Mouse (Mus musculus): ENCODE results near the gene Pde3a. TPM values are rescaled to one million over a fixed set of nuclear protein-coding genes. Genes with fewer than 3 reads are reported as not detected.

Pde3a gene
- polyA plus RNA-seq, 1 experiment from 2014 or later = 5.5 TPM

GRCm38 (mm10) chr6:141246391-141246790, 2.7 kb upstream of the Pde3a start:
- Histone ChIP-seq H3K9ac (replicated peaks) (no peak overlapping the region), H3K27me3 (peaks cover 16% of the 10 kb centered on the region), H3K4me2 (peak overlapping the region; percentile 15; the same call in 1 of the 2 replicates), H3K27ac (no peak overlapping the region), H3K4me1 (replicated peaks) (peaks cover 27% of the 10 kb centered on the region), H3K9me3 (no peaks in the 10 kb centered on the region), H3K36me3 (no peaks in the 10 kb centered on the region), H3K4me3 (replicated peaks) (no peak overlapping the region)
- ATAC-seq (ENCODE audit: insufficient number of reproducible peaks, insufficient read depth, low FRiP score, low TSS enrichment, low read depth) = peak; percentile 21; the same call in 1 of the 2 replicates
- 35% methylated on average over 6 of the region's 6 CpGs for WGBS

DNA sequence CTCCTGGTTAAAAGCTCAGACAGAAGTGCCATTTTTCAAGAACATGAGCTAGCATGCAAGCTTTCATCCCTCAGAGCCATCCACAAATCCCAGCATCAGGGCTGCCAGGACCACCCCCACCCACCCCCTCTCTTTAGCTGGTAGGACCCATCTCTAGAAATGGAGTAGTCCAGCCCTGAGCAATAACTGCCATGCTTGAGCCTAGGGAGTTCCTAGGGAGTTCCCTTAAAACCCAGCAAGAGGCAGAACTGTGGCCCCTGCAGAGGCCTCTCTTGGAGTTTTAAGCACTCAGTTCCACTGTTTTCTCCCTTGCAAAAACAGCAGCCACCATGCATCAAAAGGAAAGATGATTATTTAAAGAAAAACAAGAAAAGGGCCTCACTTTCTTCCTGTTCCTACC, 988 bp upstream of the Pde3a start:
- Histone ChIP-seq H3K27me3 (peaks cover 22% of the 10 kb centered on the region), H3K36me3 (no peaks in the 10 kb centered on the region), H3K4me2 (peak overlapping the region; percentile 88), H3K4me1 (replicated peaks) (peaks cover 44% of the 10 kb centered on the region), H3K27ac (0 out of 2 replicates have a peak overlapping the region, but pooled peaks have one; percentile 45), H3K4me3 (replicated peaks) (peak overlapping the region; percentile 76), H3K9ac (replicated peaks) (no peak overlapping the region; the same call in 1 of the 2 replicates), H3K9me3 (no peaks in the 10 kb centered on the region)
- ATAC-seq (ENCODE audit: insufficient number of reproducible peaks, insufficient read depth, low FRiP score, low TSS enrichment, low read depth) = no peak

DNA sequence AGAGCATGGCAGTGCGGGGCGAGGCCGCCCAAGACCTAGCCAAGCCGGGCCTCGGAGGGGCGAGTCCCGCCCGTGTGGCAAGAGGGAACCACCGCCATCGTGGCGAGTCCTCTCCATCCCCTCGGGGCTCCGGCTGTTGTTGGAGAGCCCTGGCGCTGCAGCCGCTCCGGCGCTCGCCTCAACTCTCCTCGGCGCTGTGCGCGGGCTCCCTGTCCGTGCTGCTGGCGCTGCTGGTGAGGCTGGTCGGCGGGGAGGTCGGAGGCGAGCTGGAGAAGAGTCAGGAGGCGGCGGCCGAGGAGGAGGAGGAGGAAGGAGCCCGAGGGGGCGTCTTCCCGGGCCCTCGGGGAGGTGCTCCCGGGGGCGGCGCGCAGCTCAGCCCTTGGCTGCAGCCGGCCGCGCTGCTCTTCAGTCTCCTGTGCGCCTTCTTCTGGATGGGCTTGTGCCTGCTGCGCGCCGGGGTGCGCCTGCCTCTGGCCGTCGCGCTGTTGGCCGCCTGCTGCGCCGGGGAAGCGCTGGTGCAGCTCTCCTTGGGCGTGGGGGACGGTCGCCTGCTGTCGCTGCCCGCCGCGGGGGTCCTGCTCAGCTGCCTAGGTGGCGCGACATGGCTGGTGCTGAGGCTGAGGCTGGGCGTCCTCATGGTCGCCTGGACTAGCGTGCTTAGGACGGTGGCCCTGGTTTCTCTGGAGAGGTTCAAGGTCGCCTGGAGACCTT, 671 bp downstream of the Pde3a start:
- under 1% methylated on average over 66 of the region's 68 CpGs for WGBS
- Histone ChIP-seq H3K27ac (peak overlapping the region; percentile 87), H3K4me2 (peak overlapping the region; percentile 88), H3K36me3 (no peaks in the 10 kb centered on the region), H3K4me1 (replicated peaks) (peaks cover 44% of the 10 kb centered on the region), H3K27me3 (peaks cover 22% of the 10 kb centered on the region), H3K9ac (replicated peaks) (peak overlapping the region; percentile 86), H3K9me3 (no peaks in the 10 kb centered on the region), H3K4me3 (replicated peaks) (peak overlapping the region; percentile 76)
- ATAC-seq (ENCODE audit: insufficient number of reproducible peaks, insufficient read depth, low FRiP score, low TSS enrichment, low read depth) = peak; percentile 50

- Histone ChIP-seq H3K4me1 (replicated peaks) (peaks cover 48% of the 10 kb centered on the region), H3K27me3 (peaks cover 22% of the 10 kb centered on the region)
Measured at GRCm38 (mm10) chr6:141250296-141250629, 1.2 kb downstream of the Pde3a start.

DNA sequence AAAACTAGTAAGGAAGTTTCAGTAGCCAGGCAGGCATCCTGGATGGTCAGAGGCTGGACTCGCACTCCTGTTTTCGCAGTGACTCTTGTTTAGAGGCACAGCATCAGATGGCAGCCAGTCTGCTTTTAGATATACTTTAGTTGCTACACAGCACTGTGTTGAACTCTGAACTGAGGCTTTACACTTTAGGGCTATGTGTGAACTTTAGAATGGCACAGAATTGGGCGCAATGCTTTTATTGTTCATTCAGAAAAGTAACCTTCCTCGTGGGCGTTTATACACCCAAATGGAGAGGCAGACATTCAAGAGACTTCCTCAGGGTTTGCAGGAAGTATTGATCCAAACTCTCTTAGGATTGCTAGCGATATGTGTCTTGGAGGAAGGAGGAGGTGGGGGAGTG, 1.9 kb downstream of the Pde3a start:
- ATAC-seq (ENCODE audit: insufficient number of reproducible peaks, insufficient read depth, low FRiP score, low TSS enrichment, low read depth) = no peak
- peak overlapping the region; percentile 86 for H3K9ac ChIP-seq (replicated peaks)
- no peaks in the 10 kb centered on the region for H3K9me3 ChIP-seq
- no peaks in the 10 kb centered on the region for H3K36me3 ChIP-seq
- H3K4me2 ChIP-seq = peak overlapping the region; percentile 88
- peaks cover 22% of the 10 kb centered on the region for H3K27me3 ChIP-seq
- WGBS = 42% methylated on average over 6 of the region's 6 CpGs
- H3K4me3 ChIP-seq (replicated peaks) = peak overlapping the region; percentile 76
- peaks cover 50% of the 10 kb centered on the region for H3K4me1 ChIP-seq (replicated peaks)
- no peak overlapping the region for H3K27ac ChIP-seq

More at GRCm38 (mm10) chr6:141250296-141250629, 1.2 kb downstream of the Pde3a start:
- Histone ChIP-seq H3K9me3 (no peaks in the 10 kb centered on the region), H3K36me3 (no peaks in the 10 kb centered on the region), H3K4me2 (peak overlapping the region; percentile 88), H3K27ac (peak overlapping the region; percentile 87), H3K9ac (replicated peaks) (peak overlapping the region; percentile 86), H3K4me3 (replicated peaks) (peak overlapping the region; percentile 76)
- ATAC-seq (ENCODE audit: insufficient number of reproducible peaks, insufficient read depth, low FRiP score, low TSS enrichment, low read depth) = peak; percentile 8; the same call in 1 of the 2 replicates
- WGBS = under 1% methylated on average over 22 of the region's 22 CpGs

- no peak overlapping the region for H3K9ac ChIP-seq (replicated peaks)
- no peaks in the 10 kb centered on the region for H3K36me3 ChIP-seq
- peaks cover 51% of the 10 kb centered on the region for H3K4me1 ChIP-seq (replicated peaks)
- 46% methylated on average over 7 of the region's 7 CpGs for WGBS
- no peaks in the 10 kb centered on the region for H3K9me3 ChIP-seq
- H3K4me2 ChIP-seq = peak overlapping the region; percentile 88
- ATAC-seq (ENCODE audit: insufficient number of reproducible peaks, insufficient read depth, low FRiP score, low TSS enrichment, low read depth) = no peak
- H3K27ac ChIP-seq = no peak overlapping the region
- H3K27me3 ChIP-seq = peaks cover 22% of the 10 kb centered on the region
- no peak overlapping the region for H3K4me3 ChIP-seq (replicated peaks)
Measured at GRCm38 (mm10) chr6:141252520-141252919, 3.5 kb downstream of the Pde3a start.

DNA sequence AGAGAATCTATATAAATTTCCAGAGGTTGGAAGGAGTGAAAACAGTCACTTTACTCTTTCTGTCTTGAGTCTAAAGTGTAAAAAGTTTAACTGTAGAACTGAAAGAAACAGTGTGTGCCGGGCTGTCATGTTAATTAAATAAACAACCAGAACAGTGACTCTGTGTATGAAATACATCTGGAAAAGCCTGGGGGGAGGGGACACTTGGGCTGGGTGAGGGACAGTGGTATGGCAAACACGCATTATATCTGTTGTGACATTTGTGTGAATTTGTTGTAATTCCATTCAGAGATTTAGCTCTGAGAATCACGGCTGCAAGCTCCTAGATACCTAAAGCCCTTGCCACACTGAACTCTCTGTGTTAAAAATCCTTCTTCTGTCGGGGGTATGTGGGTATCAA, 5.9 kb downstream of the Pde3a start:
- H3K9me3 ChIP-seq = no peaks in the 10 kb centered on the region
- 50% methylated on average over 4 of the region's 4 CpGs for WGBS
- H3K27ac ChIP-seq = peak overlapping the region; percentile 67
- no peak for ATAC-seq (ENCODE audit: insufficient number of reproducible peaks, insufficient read depth, low FRiP score, low TSS enrichment, low read depth)
- H3K27me3 ChIP-seq = peaks cover 19% of the 10 kb centered on the region
- no peaks in the 10 kb centered on the region for H3K36me3 ChIP-seq
- H3K4me1 ChIP-seq (replicated peaks) = peaks cover 59% of the 10 kb centered on the region
- no peak overlapping the region for H3K9ac ChIP-seq (replicated peaks)
- no peak overlapping the region for H3K4me3 ChIP-seq (replicated peaks)
- H3K4me2 ChIP-seq = peak overlapping the region; percentile 7; the same call in 1 of the 2 replicates

- ATAC-seq (ENCODE audit: insufficient number of reproducible peaks, insufficient read depth, low FRiP score, low TSS enrichment, low read depth) = no peak
- H3K4me1 ChIP-seq (replicated peaks) = peaks cover 41% of the 10 kb centered on the region
- H3K36me3 ChIP-seq = no peaks in the 10 kb centered on the region
- H3K4me2 ChIP-seq = peak overlapping the region; percentile 34
- no peak overlapping the region for H3K9ac ChIP-seq (replicated peaks)
- 37% methylated on average over 8 of the region's 8 CpGs for WGBS
- H3K27me3 ChIP-seq = 0 out of 2 replicates have a peak, but pooled peaks cover 5% of the 10 kb centered on the region
- no peak overlapping the region for H3K4me3 ChIP-seq (replicated peaks)
- no peaks in the 10 kb centered on the region for H3K9me3 ChIP-seq
- H3K27ac ChIP-seq = peak overlapping the region; percentile 77
Measured at GRCm38 (mm10) chr6:141256896-141257295, 7.8 kb downstream of the Pde3a start.

- H3K9me3 ChIP-seq = no peaks in the 10 kb centered on the region
- peaks cover 34% of the 10 kb centered on the region for H3K4me1 ChIP-seq (replicated peaks)
- peak; percentile 63; the same call in 1 of the 2 replicates for ATAC-seq (ENCODE audit: insufficient number of reproducible peaks, insufficient read depth, low FRiP score, low TSS enrichment, low read depth)
- H3K4me2 ChIP-seq = peak overlapping the region; percentile 34
- H3K27me3 ChIP-seq = 0 out of 2 replicates have a peak, but pooled peaks cover 3% of the 10 kb centered on the region
- no peak overlapping the region for H3K9ac ChIP-seq (replicated peaks)
- peak overlapping the region; percentile 77 for H3K27ac ChIP-seq
- WGBS = 52% methylated on average over 6 of the region's 6 CpGs
- H3K4me3 ChIP-seq (replicated peaks) = no peak overlapping the region
- H3K36me3 ChIP-seq = no peaks in the 10 kb centered on the region
Measured at GRCm38 (mm10) chr6:141257434-141258202, 8.5 kb downstream of the Pde3a start.

GRCm38 (mm10) chr6:141265257-141265656, 16.2 kb downstream of the Pde3a start:
- no peaks in the 10 kb centered on the region for H3K4me1 ChIP-seq (replicated peaks)
- no peak overlapping the region for H3K4me2 ChIP-seq
- H3K36me3 ChIP-seq = no peaks in the 10 kb centered on the region
- no peak for ATAC-seq (ENCODE audit: insufficient number of reproducible peaks, insufficient read depth, low FRiP score, low TSS enrichment, low read depth)
- no peaks in the 10 kb centered on the region for H3K9me3 ChIP-seq
- no peak overlapping the region for H3K27ac ChIP-seq
- H3K4me3 ChIP-seq (replicated peaks) = no peak overlapping the region
- no peaks in the 10 kb centered on the region for H3K27me3 ChIP-seq
- 91% methylated on average over 4 of the region's 4 CpGs for WGBS
- no peak overlapping the region for H3K9ac ChIP-seq (replicated peaks)

DNA sequence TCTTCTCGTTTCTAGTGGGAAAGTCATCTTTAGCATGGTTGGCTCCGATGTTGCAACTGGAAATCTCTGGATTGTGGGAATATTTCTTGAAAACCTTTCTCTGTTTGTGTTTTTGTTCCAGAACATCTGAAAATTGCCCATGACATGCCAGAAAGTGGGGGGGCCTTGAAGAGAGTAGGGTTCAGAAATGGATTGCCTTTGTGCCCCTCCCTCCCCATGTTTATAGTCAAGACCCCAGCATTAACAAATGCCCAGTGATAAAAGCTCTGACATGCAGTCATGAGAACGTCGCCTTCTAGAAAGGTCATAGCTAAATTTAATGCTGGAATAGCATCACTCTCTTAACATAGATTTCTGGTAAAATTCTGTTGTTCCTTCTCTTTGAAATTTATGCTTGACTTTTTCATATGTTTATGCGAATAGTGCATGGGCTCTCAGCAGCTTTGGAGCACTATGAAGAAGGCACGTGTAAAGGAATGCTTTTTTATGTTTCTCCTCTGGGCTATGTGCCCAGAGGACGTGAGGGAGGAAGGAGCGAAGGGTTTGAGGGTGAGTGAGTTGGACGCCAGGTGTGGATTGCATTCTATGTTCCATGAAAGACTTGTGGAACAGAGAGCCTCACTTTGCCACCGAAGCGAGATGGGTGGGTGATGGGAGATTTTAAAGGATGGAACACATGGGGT, 19.0 kb downstream of the Pde3a start:
- Histone ChIP-seq H3K27ac (no peak overlapping the region), H3K4me1 (replicated peaks) (0 out of 2 replicates have a peak, but pooled peaks cover 2% of the 10 kb centered on the region), H3K9ac (replicated peaks) (no peak overlapping the region), H3K27me3 (no peaks in the 10 kb centered on the region), H3K9me3 (no peaks in the 10 kb centered on the region), H3K4me3 (replicated peaks) (no peak overlapping the region), H3K36me3 (no peaks in the 10 kb centered on the region), H3K4me2 (no peak overlapping the region)
- 87% methylated on average over 11 of the region's 11 CpGs for WGBS
- no peak for ATAC-seq (ENCODE audit: insufficient number of reproducible peaks, insufficient read depth, low FRiP score, low TSS enrichment, low read depth)
